In genomic region chr5:65371551-65371950, GRCm38 (mm10) we compare ENCODE assay signal across 20 mouse cellular contexts. TPM values are rescaled to one million over a fixed set of nuclear protein-coding genes. Genes with fewer than 3 reads are reported as not detected.
"Had no signal": no experiment of that assay in that cellular context is flagged by ENCODE, and none has a peak within 500 bp of the region (broad histone marks: within the 10 kb centered on the region; RNA-seq: fewer than 3 reads in every experiment).

No protein-coding gene starts in this region.

- H3K27ac ChIP-seq: liver, embryonic 15.5 days; midbrain, embryonic 10.5 days; midbrain, embryonic 12.5 days; neural tube, embryonic 13.5 days; neural tube, embryonic 15.5 days had no signal

- H3K4me3 ChIP-seq: liver, embryonic 15.5 days; midbrain, embryonic 10.5 days; midbrain, embryonic 12.5 days; myocyte; neural tube, embryonic 13.5 days; neural tube, embryonic 15.5 days had no signal

- H3K4me1 ChIP-seq: midbrain, embryonic 10.5 days; midbrain, embryonic 12.5 days; neural tube, embryonic 13.5 days; neural tube, embryonic 15.5 days had no signal

- H3K4me2 ChIP-seq: liver, embryonic 15.5 days; lung, embryonic 14.5 days; midbrain, embryonic 12.5 days; neural tube, embryonic 13.5 days; neural tube, embryonic 15.5 days had no signal

- H3K36me3 ChIP-seq: midbrain, embryonic 10.5 days; midbrain, embryonic 12.5 days; neural tube, embryonic 13.5 days; neural tube, embryonic 15.5 days had no signal

- H3K9me3 ChIP-seq: liver, embryonic 15.5 days; midbrain, embryonic 10.5 days; midbrain, embryonic 12.5 days; neural tube, embryonic 13.5 days; neural tube, embryonic 15.5 days had no signal

- DNase-seq: lung, adult 18-20 months; lung, embryonic 14.5 days; lung, postnatal 10 days; lung, postnatal 4 days; midbrain, embryonic 14.5 days; retina, postnatal 1 day; right cerebral cortex, adult 18-20 months; right cerebral cortex, postnatal 25 days; right cerebral cortex, postnatal 4 days; spleen, adult 18-20 months; thymus, adult 2 months; thymus, postnatal 25 days; thymus, postnatal 4 days had no signal

- H3K27me3 ChIP-seq: liver, embryonic 15.5 days; midbrain, embryonic 12.5 days; neural tube, embryonic 13.5 days; neural tube, embryonic 15.5 days had no signal

- H3K9ac ChIP-seq: liver, embryonic 15.5 days; lung, embryonic 14.5 days; midbrain, embryonic 12.5 days; neural tube, embryonic 13.5 days; neural tube, embryonic 15.5 days had no signal

- ATAC-seq: midbrain, embryonic 16.5 days had no signal

RNA-seq across cellular contexts. Expression of gene Klb, which starts 23.4 kb away (rescaled TPM):
- polyA plus RNA-seq: lung, embryonic 14.5 days; midbrain, embryonic 12.5 days had no signal
